Mouse (Mus musculus) bone marrow, adult 2 months (tissue): Measurements from ENCODE around the gene Itih3.

Source experiments
- CTCF ChIP-seq: fragments of 200-500 bp; IDR thresholded peaks from 2 replicates; pipeline ENCODE4 v1.5.1; 2011; ENCODE audit warnings: low read length, control low read depth; ENCODE audit not compliant: control insufficient read depth, insufficient read depth
- POLR2A ChIP-seq: fragments of 200-500 bp; IDR thresholded peaks from 2 replicates; pipeline ENCODE4 v1.6.1; 2011; ENCODE audit warnings: low read depth, mild to moderate bottlenecking, control low read depth, low read length, borderline replicate concordance; ENCODE audit not compliant: control insufficient read depth

DNA sequence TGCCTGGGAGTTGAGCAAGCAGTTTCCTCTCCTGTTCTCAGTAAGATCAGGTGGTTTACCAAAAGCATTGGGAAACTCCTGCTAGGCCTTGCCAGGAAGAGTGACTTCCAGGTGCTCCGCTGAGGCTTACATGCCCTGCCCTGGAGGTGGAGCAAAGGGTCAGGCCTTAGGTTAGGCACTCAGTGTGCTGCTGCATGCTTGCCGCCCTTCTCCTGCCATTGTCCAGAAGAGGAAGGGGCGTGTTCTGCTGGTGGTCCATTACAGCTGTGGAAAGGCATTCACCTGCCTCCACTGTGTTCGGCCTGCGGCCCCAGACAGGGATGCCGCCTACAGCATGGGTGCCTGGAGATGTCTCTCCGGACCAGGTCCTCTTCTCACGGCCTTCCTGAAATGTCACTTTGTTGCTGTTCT is 54.2 kb downstream of the Itih3 start:
- no peak for TF ChIP-seq CTCF
- no peak for TF ChIP-seq POLR2A
